Comparison of ENCODE assay signal across 33 mouse cellular contexts in genomic region chr14:48149351-48149750, GRCm38 (mm10).
"Had no signal": no experiment of that assay in that cellular context is flagged by ENCODE, and none has a peak within 500 bp of the region (broad histone marks: within the 10 kb centered on the region; RNA-seq: fewer than 3 reads in every experiment).

No protein-coding gene starts in this region.

- H3K27me3 ChIP-seq: hindbrain, embryonic 12.5 days; hindbrain, embryonic 13.5 days; hindbrain, embryonic 15.5 days; intestine, embryonic 15.5 days had no signal

- H3K4me2 ChIP-seq: heart, embryonic 11.5 days; heart, embryonic 12.5 days; heart, embryonic 13.5 days; heart, embryonic 15.5 days; hindbrain, embryonic 12.5 days; hindbrain, embryonic 13.5 days; hindbrain, embryonic 14.5 days; hindbrain, embryonic 15.5 days; intestine, embryonic 15.5 days had no signal

- H3K36me3 ChIP-seq: heart, embryonic 12.5 days; heart, embryonic 13.5 days; heart, embryonic 15.5 days; hindbrain, embryonic 12.5 days; hindbrain, embryonic 13.5 days; hindbrain, embryonic 15.5 days; intestine, embryonic 15.5 days had no signal

- H3K27ac ChIP-seq: heart, embryonic 13.5 days; heart, embryonic 15.5 days; hindbrain, embryonic 10.5 days; hindbrain, embryonic 12.5 days; hindbrain, embryonic 13.5 days; hindbrain, embryonic 14.5 days; hindbrain, embryonic 15.5 days; hindbrain, postnatal 0 days; intestine, embryonic 15.5 days; kidney, postnatal 0 days; layer of hippocampus, adult 2 months; left cerebral cortex, adult 2 months had no signal

- H3K4me3 ChIP-seq: heart, embryonic 12.5 days; heart, embryonic 13.5 days; heart, embryonic 15.5 days; hindbrain, embryonic 10.5 days; hindbrain, embryonic 12.5 days; hindbrain, embryonic 13.5 days; hindbrain, embryonic 15.5 days; intestine, embryonic 15.5 days; layer of hippocampus, adult 2 months; left cerebral cortex, adult 2 months had no signal

- H3K9me3 ChIP-seq: heart, embryonic 12.5 days; heart, embryonic 13.5 days; heart, embryonic 15.5 days; hindbrain, embryonic 10.5 days; hindbrain, embryonic 12.5 days; hindbrain, embryonic 13.5 days; hindbrain, embryonic 15.5 days; intestine, embryonic 15.5 days had no signal

- ATAC-seq: hindbrain, embryonic 16.5 days; hindbrain, postnatal 0 days; inflammation-experienced regulatory T-cells, adult 6 months; intestine, embryonic 15.5 days; intestine, embryonic 16.5 days; intestine, postnatal 0 days had no signal

- H3K9ac ChIP-seq: heart, embryonic 12.5 days; heart, embryonic 13.5 days; heart, embryonic 15.5 days; hindbrain, embryonic 12.5 days; hindbrain, embryonic 13.5 days; hindbrain, embryonic 14.5 days; hindbrain, embryonic 15.5 days; intestine, embryonic 15.5 days had no signal

- DNase-seq: heart, postnatal 10 days; heart, postnatal 14 days; heart, postnatal 36 days; heart, postnatal 4 days; kidney, adult 11 months; kidney, adult 18-20 months; kidney, adult 2 months; kidney, adult 8-10 months; kidney, adult 9 months; kidney, postnatal 10 days; kidney, postnatal 14 days; kidney, postnatal 36 days; kidney, postnatal 4 days; layer of hippocampus, adult 9-11 months; layer of hippocampus, postnatal 36 days had no signal

- H3K4me1 ChIP-seq: hindbrain, embryonic 10.5 days; hindbrain, embryonic 12.5 days; hindbrain, embryonic 13.5 days had no signal
